Mouse (Mus musculus) hindbrain, embryonic 11.5 days (tissue): ENCODE results near the gene Ephb2. TPM values are rescaled to one million over a fixed set of nuclear protein-coding genes. Genes with fewer than 3 reads are reported as not detected.

Experiments
- ATAC-seq: fragments of 200-750 bp; cut with Nextera tagmentation; 2 replicates; pipeline ENCODE4 v1.8.0; 2017; ENCODE audit warnings: mild to moderate bottlenecking, moderate TSS enrichment, moderate library complexity; ENCODE audit not compliant: low FRiP score
- DNase-seq: peaks from one replicate; pipeline ENCODE4 v3.0.0-alpha.2; 2015; ENCODE audit warnings: low spot score
- H3K27ac ChIP-seq: fragments of 300-500 bp; sonication (generic); 2 replicates; pipeline ENCODE4 v1.5.1; 2014; ENCODE audit warnings: mild to moderate bottlenecking, low read depth, low read length
- H3K27me3 ChIP-seq: fragments of 300-500 bp; sonication (generic); 2 replicates; pipeline ENCODE4 v1.6.1; 2014; ENCODE audit warnings: mild to moderate bottlenecking, low read length, moderate library complexity, mixed read lengths; ENCODE audit not compliant: control insufficient read depth, insufficient read depth
- H3K36me3 ChIP-seq: fragments of 300-500 bp; sonication (generic); 2 replicates; pipeline ENCODE4 v1.6.1; 2014; ENCODE audit warnings: mild to moderate bottlenecking, low read length, moderate library complexity, mixed read lengths; ENCODE audit not compliant: control insufficient read depth, insufficient read depth
- H3K4me1 ChIP-seq: fragments of 300-500 bp; sonication (generic); replicated peaks from 2 replicates; pipeline ENCODE4 v1.6.1; 2014; ENCODE audit warnings: low read length, mixed read lengths; ENCODE audit not compliant: control insufficient read depth, insufficient read depth
- H3K4me2 ChIP-seq: fragments of 300-500 bp; sonication (generic); replicated peaks from 2 replicates; pipeline ENCODE4 v1.6.1; 2014; ENCODE audit warnings: mild to moderate bottlenecking, low read depth, low read length
- H3K4me3 ChIP-seq: fragments of 300-500 bp; sonication (generic); 2 replicates; pipeline ENCODE4 v1.5.1; 2014; ENCODE audit warnings: low read depth, low read length
- H3K9ac ChIP-seq: fragments of 300-500 bp; sonication (generic); 2 replicates; pipeline ENCODE4 v1.6.1; 2014; ENCODE audit warnings: low read depth, low read length
- H3K9me3 ChIP-seq: fragments of 300-500 bp; sonication (generic); 2 replicates; pipeline ENCODE4 v1.6.1; 2016; ENCODE audit warnings: low read length; ENCODE audit not compliant: control insufficient read depth
- WGBS: fragments of 180-500 bp; shearing (Covaris S2); extraction: QIAGEN DNeasy Blood & Tissue Kit; methylation state at CpG from one replicate; pipeline ENCODE4 v1.1.7; 2014; 5-methylcytosine and 5-hydroxymethylcytosine counted together
- polyA plus RNA-seq: library from polyadenylated mRNA; unstranded; fragments of >200 nt; fragmentation: Nextera tagmentation; extraction: Ambion mirVana; gene quantifications from 2 replicates; pipeline ENCODE4 v1.2.1, GENCODE M21; 2014

The Ephb2 gene
- polyA plus RNA-seq, 1 experiment from 2014 or later, result 18.5 TPM

- no peaks in the 10 kb centered on the region for H3K36me3 ChIP-seq
- H3K27me3 ChIP-seq, result peaks cover 17% of the 10 kb centered on the region
- H3K4me1 ChIP-seq, result 0 out of 2 replicates have a peak, but pooled peaks cover 4% of the 10 kb centered on the region
- H3K9me3 ChIP-seq, result no peaks in the 10 kb centered on the region
- ATAC-seq, result peak; percentile 47; the same call in 1 of the 2 replicates
- DNase-seq, result peak; percentile 69
- H3K4me3 ChIP-seq, result peak overlapping the region; percentile 44
- H3K27ac ChIP-seq, result no peak overlapping the region
- peak overlapping the region; percentile 69 for H3K4me2 ChIP-seq
- H3K9ac ChIP-seq, result peak overlapping the region; percentile 35
- 3% methylated on average over 68 of the region's 76 CpGs for WGBS
These were observed 198.1 kb downstream of the Ephb2 start for GRCm38 (mm10) chr4:136637563-136638229.

GRCm38 (mm10) chr4:136636983-136637562 is 198.7 kb downstream of the Ephb2 start:
- H3K9me3 ChIP-seq, result no peaks in the 10 kb centered on the region
- DNase-seq (no peak), ATAC-seq (no peak)
- H3K9ac ChIP-seq, result peak overlapping the region; percentile 35
- peak overlapping the region; percentile 69 for H3K4me2 ChIP-seq
- H3K4me1 ChIP-seq, result 0 out of 2 replicates have a peak, but pooled peaks cover 4% of the 10 kb centered on the region
- H3K27me3 ChIP-seq, result peaks cover 17% of the 10 kb centered on the region
- 21% methylated on average over 36 of the region's 37 CpGs for WGBS
- no peaks in the 10 kb centered on the region for H3K36me3 ChIP-seq
- peak overlapping the region; percentile 44 for H3K4me3 ChIP-seq
- H3K27ac ChIP-seq, result no peak overlapping the region

- H3K27me3 ChIP-seq, result peaks cover 17% of the 10 kb centered on the region
- ATAC-seq, result no peak
- H3K9ac ChIP-seq, result no peak overlapping the region
- H3K9me3 ChIP-seq, result no peaks in the 10 kb centered on the region
- H3K4me1 ChIP-seq, result 0 out of 2 replicates have a peak, but pooled peaks cover 4% of the 10 kb centered on the region
- no peak overlapping the region for H3K4me2 ChIP-seq
- no peaks in the 10 kb centered on the region for H3K36me3 ChIP-seq
- H3K4me3 ChIP-seq, result no peak overlapping the region
- H3K27ac ChIP-seq, result no peak overlapping the region
- WGBS, result 60% methylated on average over 5 of the region's 5 CpGs
- DNase-seq, result no peak
These were observed 199.3 kb downstream of the Ephb2 start for GRCm38 (mm10) chr4:136636511-136636910.

- no peak for DNase-seq
- ATAC-seq, result no peak
- Histone ChIP-seq H3K4me2 (no peak overlapping the region), H3K4me1 (0 out of 2 replicates have a peak, but pooled peaks cover 4% of the 10 kb centered on the region), H3K27me3 (peaks cover 17% of the 10 kb centered on the region), H3K9me3 (no peaks in the 10 kb centered on the region), H3K27ac (no peak overlapping the region), H3K9ac (no peak overlapping the region), H3K4me3 (no peak overlapping the region), H3K36me3 (no peaks in the 10 kb centered on the region)
These were observed 199.8 kb downstream of the Ephb2 start for GRCm38 (mm10) chr4:136635995-136636394.

GRCm38 (mm10) chr4:136631237-136631994 is 204.4 kb downstream of the Ephb2 start:
- no peaks in the 10 kb centered on the region for H3K4me1 ChIP-seq

GRCm38 (mm10) chr4:136626590-136626989 is 209.2 kb downstream of the Ephb2 start:
- Histone ChIP-seq H3K27ac (no peak overlapping the region), H3K9me3 (no peaks in the 10 kb centered on the region), H3K4me2 (no peak overlapping the region), H3K4me1 (no peaks in the 10 kb centered on the region), H3K9ac (no peak overlapping the region), H3K4me3 (no peak overlapping the region), H3K27me3 (no peaks in the 10 kb centered on the region), H3K36me3 (no peaks in the 10 kb centered on the region)
- no peak for ATAC-seq
- WGBS, result 85% methylated on average over 6 of the region's 6 CpGs
- DNase-seq, result no peak

More at GRCm38 (mm10) chr4:136631237-136631994, 204.4 kb downstream of the Ephb2 start:
- Histone ChIP-seq H3K4me2 (no peak overlapping the region), H3K9me3 (no peaks in the 10 kb centered on the region), H3K36me3 (no peaks in the 10 kb centered on the region), H3K27ac (no peak overlapping the region), H3K4me3 (no peak overlapping the region), H3K9ac (no peak overlapping the region), H3K27me3 (peaks cover 1% of the 10 kb centered on the region; the same call in 1 of the 2 replicates)
- DNase-seq (no peak), ATAC-seq (no peak)
- WGBS, result 79% methylated on average over 11 of the region's 11 CpGs

- DNase-seq (no peak), ATAC-seq (no peak)
- no peaks in the 10 kb centered on the region for H3K27me3 ChIP-seq
- no peaks in the 10 kb centered on the region for H3K9me3 ChIP-seq
- H3K9ac ChIP-seq, result no peak within 1 kb of the TSS
- WGBS, result 44% methylated on average over 6 of the region's 6 CpGs
- no peak within 1 kb of the TSS for H3K4me3 ChIP-seq
- H3K36me3 ChIP-seq, result no peaks in the 10 kb centered on the region
- H3K4me2 ChIP-seq, result no peak within 1 kb of the TSS
- no peaks in the 10 kb centered on the region; the same call in 1 of the 2 replicates for H3K4me1 ChIP-seq
- no peak within 1 kb of the TSS for H3K27ac ChIP-seq
These were observed 213.4 kb downstream of the Ephb2 start, which contains the start of gene Lactbl1 for GRCm38 (mm10) chr4:136622388-136622787. Gene Lactbl1, plus strand, starts transcription at chr4:136622621.

GRCm38 (mm10) chr4:136621956-136622355 is 213.8 kb downstream of the Ephb2 start:
- no peaks in the 10 kb centered on the region; the same call in 1 of the 2 replicates for H3K4me1 ChIP-seq
- WGBS, result 58% methylated on average over 5 of the region's 5 CpGs
- no peaks in the 10 kb centered on the region for H3K36me3 ChIP-seq
- no peaks in the 10 kb centered on the region for H3K27me3 ChIP-seq
- no peak for ATAC-seq
- no peak overlapping the region for H3K4me2 ChIP-seq
- no peak overlapping the region for H3K4me3 ChIP-seq
- no peak for DNase-seq
- no peak overlapping the region for H3K9ac ChIP-seq
- no peaks in the 10 kb centered on the region for H3K9me3 ChIP-seq
- no peak overlapping the region for H3K27ac ChIP-seq
